Mouse (Mus musculus) c-Kit-negative CD71-positive TER-119-positive erythroid progenitor cells, embryonic 14.5 days (primary cell): ENCODE results near the gene Bsdc1.
"Not testable (repeated sequence)": the region's sequence is repeated elsewhere in the genome, so short reads cannot be mapped to it uniquely, and the experiment has no call there.

Experiments used
- DNase-seq: peaks from one replicate; pipeline ENCODE4 v3.0.0-alpha.2; 2013; ENCODE audit warnings: low read depth, low spot score

Gene Bsdc1

GRCm38 (mm10) chr4:129461183-129461960 lies at the start of gene Bsdc1:
Bsdc1 (plus strand) TSS chr4:129461581.
- DNase-seq, result peak; percentile 100

GRCm38 (mm10) chr4:129415892-129416291 lies 45.5 kb upstream of the Bsdc1 start:
- DNase-seq, result no peak

GRCm38 (mm10) chr4:129416478-129416877 lies 44.9 kb upstream of the Bsdc1 start:
- DNase-seq, result no peak

- DNase-seq, result no peak
Measured at GRCm38 (mm10) chr4:129418321-129418720, 43.1 kb upstream of the Bsdc1 start.

GRCm38 (mm10) chr4:129440340-129441063 lies 20.9 kb upstream of the Bsdc1 start, which contains the start of gene Zbtb8b:
Zbtb8b (minus strand) TSS chr4:129440853.
- DNase-seq, result no peak

- DNase-seq, result no peak
Measured at GRCm38 (mm10) chr4:129441145-129441544, 20.2 kb upstream of the Bsdc1 start.

GRCm38 (mm10) chr4:129447360-129447759 lies 14.0 kb upstream of the Bsdc1 start:
- no peak for DNase-seq

GRCm38 (mm10) chr4:129447778-129448563 lies 13.4 kb upstream of the Bsdc1 start:
- DNase-seq, result no peak

- no peak for DNase-seq
Measured at GRCm38 (mm10) chr4:129448713-129449112, 12.7 kb upstream of the Bsdc1 start.

GRCm38 (mm10) chr4:129450851-129451250 lies 10.5 kb upstream of the Bsdc1 start:
- DNase-seq, result no peak

GRCm38 (mm10) chr4:129451471-129452169 lies 9.8 kb upstream of the Bsdc1 start:
- no peak for DNase-seq

- peak; percentile 74 for DNase-seq
Measured at GRCm38 (mm10) chr4:129455265-129455664, 6.1 kb upstream of the Bsdc1 start.

- no peak for DNase-seq
Measured at GRCm38 (mm10) chr4:129456126-129456525, 5.3 kb upstream of the Bsdc1 start.

- DNase-seq, result not testable (repeated sequence)
Measured at GRCm38 (mm10) chr4:129457311-129457710, 4.1 kb upstream of the Bsdc1 start.

- DNase-seq, result no peak
Measured at GRCm38 (mm10) chr4:129459726-129460125, 1.7 kb upstream of the Bsdc1 start.

- DNase-seq, result no peak
Measured at GRCm38 (mm10) chr4:129460827-129461182, 576 bp upstream of the Bsdc1 start.

GRCm38 (mm10) chr4:129462118-129462517 lies 737 bp downstream of the Bsdc1 start:
- no peak for DNase-seq

- peak; percentile 82 for DNase-seq
Measured at GRCm38 (mm10) chr4:129463097-129464059, 2.0 kb downstream of the Bsdc1 start.

- DNase-seq, result peak; percentile 69
Measured at GRCm38 (mm10) chr4:129464286-129464815, 3.0 kb downstream of the Bsdc1 start.

- no peak for DNase-seq
Measured at GRCm38 (mm10) chr4:129476047-129476446, 14.7 kb downstream of the Bsdc1 start.
